Mouse (Mus musculus): ENCODE measurements around the gene Hsd3b6.
"Not testable (repeated sequence)": the region's sequence is repeated elsewhere in the genome, so short reads cannot be mapped to it uniquely, and the experiment has no call there.

Hsd3b6 gene

DNA sequence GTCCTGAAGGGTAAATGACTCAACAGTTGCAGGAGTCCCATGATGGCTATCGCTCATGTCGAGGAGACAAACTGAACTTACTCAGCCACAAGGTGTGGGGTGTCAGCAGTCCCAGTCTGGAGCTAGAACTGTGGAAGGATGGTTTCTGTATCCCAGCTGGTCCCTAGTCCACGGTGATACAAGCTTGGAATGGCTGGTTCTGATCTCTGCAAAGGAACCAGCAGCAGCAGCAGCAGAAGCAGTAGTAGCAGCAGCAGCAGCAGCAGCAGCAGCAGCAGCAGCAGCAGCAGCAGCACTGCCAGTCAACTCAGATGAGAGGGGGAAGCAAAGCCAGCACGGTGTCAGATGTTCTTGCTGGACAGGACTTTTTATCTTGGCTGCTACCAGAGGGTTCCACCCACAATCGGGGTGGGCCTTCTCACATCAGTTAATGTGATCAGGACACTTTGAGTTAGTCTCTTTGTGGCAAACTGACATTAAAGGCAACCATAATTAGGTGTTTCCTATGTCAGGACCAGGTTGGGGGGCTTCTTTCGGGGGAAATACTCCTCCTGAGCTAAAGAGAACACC is at the start of gene Hsd3b6:
Gene Hsd3b6, minus strand, starts transcription at position 343 of the 570 bp plus-strand sequence.
- no peak for DNase-seq (ENCODE audit: low spot score in 2 of 2)

DNA sequence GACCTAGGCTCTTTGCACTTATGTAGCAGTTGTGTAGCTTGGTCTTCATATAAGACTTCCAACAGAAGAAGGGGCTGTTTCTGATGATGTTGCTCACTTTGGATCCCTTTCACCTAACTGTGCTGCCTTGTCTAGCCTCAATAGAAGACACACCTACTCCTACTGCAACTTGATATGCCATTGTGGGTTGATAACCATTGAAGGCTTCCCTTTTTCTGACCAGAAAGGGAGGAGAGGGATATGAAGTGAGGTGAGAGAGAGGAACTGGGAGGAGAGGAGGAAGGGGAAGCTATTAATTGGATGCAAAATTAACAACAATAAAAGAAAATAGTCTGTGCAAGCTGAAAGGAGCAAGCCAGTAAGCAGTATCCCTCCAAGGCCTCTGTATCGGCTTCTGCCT is 48.6 kb upstream of the Hsd3b6 start:
- DNase-seq (ENCODE audit: low spot score in 2 of 2) = no peak

DNA sequence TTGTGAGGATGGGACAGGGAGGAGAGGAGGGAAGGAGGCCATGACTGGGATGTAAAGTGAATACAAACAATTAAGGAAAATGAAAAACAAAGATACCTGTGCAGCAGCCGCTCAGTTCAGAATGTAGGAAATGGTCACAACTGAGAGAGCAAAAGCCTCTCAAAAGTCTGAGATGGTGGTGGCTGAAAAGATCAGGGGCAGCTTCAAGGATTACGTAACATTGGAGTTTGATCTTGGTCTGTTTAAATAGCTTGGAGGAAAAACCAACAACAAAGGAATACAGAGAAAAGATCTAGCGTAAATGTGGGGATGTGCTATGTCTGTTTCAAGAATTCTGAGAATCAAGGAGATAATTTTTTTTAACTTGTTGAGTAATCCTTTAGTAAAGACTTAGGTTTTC is 45.3 kb upstream of the Hsd3b6 start, which contains the start of gene Hsd3b1:
Gene Hsd3b1, minus strand, starts transcription at position 219 of the 400 bp plus-strand sequence.
- no peak for DNase-seq (ENCODE audit: low spot score in 2 of 2)

DNA sequence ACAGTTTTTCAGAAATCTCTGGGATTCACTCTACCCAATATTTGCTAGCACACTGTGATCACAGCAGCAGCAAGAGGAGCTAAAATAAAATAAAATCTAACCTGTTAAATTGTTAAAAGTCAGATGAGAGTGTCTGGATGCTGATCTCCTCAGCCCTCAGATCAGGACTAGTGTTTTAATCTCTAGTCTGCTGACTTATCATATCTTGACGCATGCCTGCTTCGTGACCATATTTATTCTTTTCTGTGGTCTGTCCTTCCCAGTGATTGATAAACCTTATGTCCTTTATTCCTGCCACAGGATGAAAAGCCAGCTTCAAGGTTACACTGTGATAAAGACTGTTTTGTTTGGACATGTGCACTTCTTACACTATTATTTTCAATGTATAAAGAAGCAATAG is 43.8 kb upstream of the Hsd3b6 start:
- no peak for DNase-seq (ENCODE audit: low spot score in 2 of 2)

- DNase-seq (ENCODE audit: low spot score in 2 of 2) = no peak
Observed at GRCm38 (mm10) chr3:98856892-98857291, 42.6 kb upstream of the Hsd3b6 start.

GRCm38 (mm10) chr3:98855160-98855559 is 40.9 kb upstream of the Hsd3b6 start:
- DNase-seq (ENCODE audit: low spot score in 2 of 2) = no peak

- DNase-seq (ENCODE audit: low spot score in 2 of 2) = no peak
Observed at GRCm38 (mm10) chr3:98853685-98854084, 39.4 kb upstream of the Hsd3b6 start.

DNA sequence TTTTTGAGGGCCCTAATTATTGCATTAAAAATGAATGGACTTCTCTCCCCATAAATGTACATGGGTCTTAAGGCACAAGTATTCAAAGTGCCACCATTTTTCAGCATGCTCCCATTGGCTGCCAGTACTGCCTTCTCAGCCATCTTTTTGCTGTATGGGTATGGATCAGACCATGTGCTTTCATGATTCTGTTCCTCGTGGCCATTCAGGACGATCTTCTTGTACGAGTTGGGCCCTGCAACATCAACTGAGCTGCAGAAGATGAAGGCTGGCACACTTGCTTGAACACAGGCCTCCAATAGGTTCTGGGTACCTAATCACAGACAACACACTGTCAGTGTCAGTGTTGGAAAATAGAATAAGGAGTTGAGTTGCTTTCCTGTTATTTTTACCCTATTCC is 38.8 kb upstream of the Hsd3b6 start:
- no peak for DNase-seq (ENCODE audit: low spot score in 2 of 2)

DNA sequence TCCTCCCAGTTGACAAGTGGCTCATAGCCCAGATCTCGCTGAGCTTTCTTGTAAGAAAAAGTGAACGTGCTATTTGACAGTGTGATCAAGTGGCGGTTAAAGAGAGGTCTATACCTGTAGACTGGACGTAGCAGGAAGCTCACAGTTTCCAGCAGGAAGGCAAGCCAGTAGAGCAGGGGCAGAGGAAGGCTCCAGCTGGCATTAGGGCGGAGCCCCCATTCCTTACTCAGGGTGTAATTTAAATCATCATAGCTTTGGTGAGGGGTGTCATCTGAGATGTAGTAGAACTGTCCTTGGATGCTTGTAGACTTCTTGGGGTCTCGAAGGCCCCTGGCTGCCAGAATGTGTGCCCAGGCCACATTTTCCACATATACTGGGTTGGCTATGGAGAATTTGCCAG is 38.4 kb upstream of the Hsd3b6 start:
- DNase-seq (ENCODE audit: low spot score in 2 of 2) = no peak

DNA sequence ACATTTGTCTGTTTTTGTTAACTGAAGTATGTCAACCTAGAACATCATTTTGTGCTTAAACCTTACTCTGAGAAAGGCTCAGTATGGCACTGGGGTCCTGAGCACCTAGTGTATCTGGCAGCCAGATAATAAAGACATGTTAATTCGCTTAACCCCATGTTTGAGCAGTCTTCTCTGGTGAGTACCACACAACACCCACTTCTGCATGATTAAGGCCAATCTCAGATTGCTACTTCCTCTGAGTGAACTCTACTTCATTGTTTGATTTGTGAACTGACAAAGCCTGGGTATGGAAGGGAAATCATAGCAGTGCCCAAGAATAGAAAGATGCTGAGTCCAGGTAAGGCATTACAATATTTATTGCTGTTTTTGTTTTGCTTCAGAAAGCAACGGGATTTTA is 37.6 kb upstream of the Hsd3b6 start:
- no peak for DNase-seq (ENCODE audit: low spot score in 2 of 2)

GRCm38 (mm10) chr3:98850262-98850661 is 36.0 kb upstream of the Hsd3b6 start:
- DNase-seq (ENCODE audit: low spot score in 2 of 2) = no peak

DNA sequence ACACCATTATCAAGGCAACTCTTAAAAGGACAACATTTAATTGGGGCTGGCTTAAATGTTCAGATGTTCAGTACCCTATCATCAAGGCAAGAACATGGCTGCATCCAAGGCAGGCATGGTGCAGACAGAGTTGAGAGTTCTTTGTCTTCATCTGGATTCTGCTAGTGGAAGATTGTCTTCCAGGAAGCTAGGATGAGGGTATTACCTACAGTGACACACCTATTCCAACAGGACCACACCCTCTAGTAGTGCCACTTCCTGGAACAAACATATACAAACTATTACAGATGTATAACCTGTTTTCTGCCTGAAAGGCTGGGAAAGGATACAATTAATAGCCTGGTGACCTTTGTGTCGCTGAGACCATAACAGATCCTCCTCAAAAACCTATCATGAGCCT is 34.7 kb upstream of the Hsd3b6 start:
- DNase-seq (ENCODE audit: low spot score in 2 of 2) = no peak

DNA sequence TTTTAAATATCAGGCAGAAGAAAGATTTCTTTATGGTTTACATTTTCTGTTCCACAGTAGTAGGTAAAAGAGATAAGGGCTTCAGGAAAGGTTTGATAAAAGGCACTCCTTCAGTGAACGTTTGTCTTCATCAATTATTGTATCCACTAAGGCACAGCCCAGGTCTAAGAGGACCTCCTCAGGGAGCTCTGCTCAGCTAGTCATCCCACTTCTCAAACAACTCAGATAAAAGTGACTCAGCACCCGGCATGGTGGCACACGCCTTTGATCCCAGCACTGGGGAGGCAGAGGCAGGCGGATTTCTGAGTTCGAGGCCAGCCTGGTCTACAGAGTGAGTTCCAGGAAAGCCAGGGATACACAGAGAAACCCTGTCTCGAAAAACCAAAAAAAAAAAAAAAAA is 1.6 kb downstream of the Hsd3b6 start:
- DNase-seq (ENCODE audit: low spot score in 2 of 2) = not testable (repeated sequence)

DNA sequence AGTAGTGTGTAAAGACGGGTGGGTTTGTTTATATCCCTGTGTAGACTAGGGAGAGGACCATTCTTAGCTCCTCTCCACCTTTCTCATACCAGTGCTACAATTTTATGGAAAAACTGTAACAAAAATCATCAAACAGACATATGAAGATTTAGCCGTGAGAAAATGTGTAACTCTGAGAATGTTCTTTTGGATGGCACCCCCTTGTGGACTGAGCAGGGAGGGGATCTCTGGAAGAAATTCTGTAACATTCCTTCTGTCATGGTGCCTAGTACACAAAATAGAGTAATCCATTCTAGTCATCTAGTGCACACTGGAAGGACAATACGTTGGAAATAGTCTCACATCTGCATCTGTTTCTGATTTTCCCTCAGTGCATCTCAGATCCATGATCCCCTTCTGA is 9.2 kb downstream of the Hsd3b6 start:
- not testable (repeated sequence) for DNase-seq (ENCODE audit: low spot score in 2 of 2)

- no peak for DNase-seq (ENCODE audit: low spot score in 2 of 2)
Observed at GRCm38 (mm10) chr3:98786551-98786950, 27.7 kb downstream of the Hsd3b6 start.

- no peak for DNase-seq (ENCODE audit: low spot score in 2 of 2)
Observed at GRCm38 (mm10) chr3:98782181-98782868, 31.9 kb downstream of the Hsd3b6 start.

GRCm38 (mm10) chr3:98780921-98781320 is 33.3 kb downstream of the Hsd3b6 start:
- DNase-seq (ENCODE audit: low spot score in 2 of 2) = no peak

GRCm38 (mm10) chr3:98764155-98764554 is 50.1 kb downstream of the Hsd3b6 start:
- DNase-seq (ENCODE audit: low spot score in 2 of 2) = no peak

DNA sequence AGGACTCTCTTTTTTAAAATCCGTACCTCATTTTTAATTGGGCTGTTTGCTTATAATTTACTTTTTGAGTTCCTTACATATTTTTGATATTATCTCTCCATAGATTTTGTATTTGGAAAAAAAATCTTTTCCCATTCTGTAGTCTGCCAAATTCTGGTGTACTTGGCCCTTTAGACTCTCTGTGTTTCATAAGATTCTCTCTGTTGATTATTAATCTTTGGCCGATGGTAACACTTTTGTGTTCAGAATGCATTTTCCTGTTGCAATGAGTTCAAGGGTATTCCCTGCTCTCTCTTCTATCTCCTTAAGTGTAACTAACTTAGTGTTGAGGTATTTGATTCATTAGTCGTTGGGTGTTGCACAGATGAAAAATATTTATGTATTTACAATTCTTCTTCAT is 57.4 kb downstream of the Hsd3b6 start:
- DNase-seq (ENCODE audit: low spot score in 2 of 2) = no peak

Data from right cerebral cortex, postnatal 10 days (tissue).